Mouse (Mus musculus): ENCODE measurements around the gene Lingo1.

Gene Lingo1

GRCm38 (mm10) chr9:56775161-56775934, 20.9 kb downstream of the Lingo1 start:
- DNase-seq: no peak

- peak; percentile 84 for DNase-seq
These were observed 22.0 kb downstream of the Lingo1 start for GRCm38 (mm10) chr9:56774231-56774630.

- no peak for DNase-seq
These were observed 22.6 kb downstream of the Lingo1 start for GRCm38 (mm10) chr9:56773666-56774065.

- peak; percentile 79 for DNase-seq
These were observed 28.6 kb downstream of the Lingo1 start for GRCm38 (mm10) chr9:56767653-56768136.

- DNase-seq: peak; percentile 85
These were observed 29.5 kb downstream of the Lingo1 start for GRCm38 (mm10) chr9:56766629-56767357.

GRCm38 (mm10) chr9:56762106-56762562, 34.1 kb downstream of the Lingo1 start:
- no peak for DNase-seq

- no peak for DNase-seq
These were observed 38.5 kb downstream of the Lingo1 start for GRCm38 (mm10) chr9:56757791-56758190.

GRCm38 (mm10) chr9:56755119-56755518, 41.1 kb downstream of the Lingo1 start:
- DNase-seq: no peak

GRCm38 (mm10) chr9:56753386-56753785, 42.9 kb downstream of the Lingo1 start:
- DNase-seq: no peak

GRCm38 (mm10) chr9:56748056-56748455, 48.2 kb downstream of the Lingo1 start:
- DNase-seq: no peak

GRCm38 (mm10) chr9:56746926-56747294, 49.4 kb downstream of the Lingo1 start:
- DNase-seq: no peak

GRCm38 (mm10) chr9:56746195-56746925, 49.9 kb downstream of the Lingo1 start:
- DNase-seq: no peak

GRCm38 (mm10) chr9:56744369-56744768, 51.9 kb downstream of the Lingo1 start:
- peak; percentile 3 for DNase-seq

- no peak for DNase-seq
These were observed 57.0 kb downstream of the Lingo1 start for GRCm38 (mm10) chr9:56739181-56739737.

GRCm38 (mm10) chr9:56738261-56739171, 57.8 kb downstream of the Lingo1 start:
- peak; percentile 56 for DNase-seq

- peak; percentile 17 for DNase-seq
These were observed 61.9 kb downstream of the Lingo1 start for GRCm38 (mm10) chr9:56734398-56734797.

GRCm38 (mm10) chr9:56730997-56731396, 65.3 kb downstream of the Lingo1 start:
- DNase-seq: no peak

GRCm38 (mm10) chr9:56729145-56729544, 67.1 kb downstream of the Lingo1 start:
- DNase-seq: no peak

GRCm38 (mm10) chr9:56727703-56728684, 68.3 kb downstream of the Lingo1 start:
- DNase-seq: peak; percentile 5

GRCm38 (mm10) chr9:56725814-56726213, 70.5 kb downstream of the Lingo1 start:
- DNase-seq: peak; percentile 74
